ENCODE assay signal across 13 mouse cellular contexts in genomic region chr12:103530596-103530995, GRCm38 (mm10).
"Had no signal": no experiment of that assay in that cellular context is flagged by ENCODE, and none has a peak within 500 bp of the region (broad histone marks: within the 10 kb centered on the region; RNA-seq: fewer than 3 reads in every experiment).

No protein-coding gene starts in this region.

- H3K27me3 ChIP-seq: neural tube, embryonic 15.5 days had no signal

- H3K4me3 ChIP-seq: layer of hippocampus, adult 2 months; limb, embryonic 12.5 days; liver, embryonic 13.5 days; lung, embryonic 15.5 days; midbrain, embryonic 13.5 days; myocyte; neural tube, embryonic 15.5 days had no signal

- DNase-seq: liver; liver, embryonic 13.5 days; liver, postnatal 0 days; right cerebral cortex, adult 18-20 months; right cerebral cortex, postnatal 25 days; thymus, postnatal 36 days had no signal

- H3K27ac ChIP-seq: kidney, postnatal 0 days; limb, embryonic 12.5 days; liver, embryonic 13.5 days; lung, embryonic 15.5 days; midbrain, embryonic 13.5 days; neural tube, embryonic 15.5 days had no signal

- H3K36me3 ChIP-seq: limb, embryonic 12.5 days; liver, embryonic 13.5 days; lung, embryonic 15.5 days; midbrain, embryonic 13.5 days; neural tube, embryonic 15.5 days had no signal
